Mouse (Mus musculus): ENCODE results near the gene Musk.
"Not testable (repeated sequence)": the region's sequence is repeated elsewhere in the genome, so short reads cannot be mapped to it uniquely, and the experiment has no call there.

Gene Musk

DNA sequence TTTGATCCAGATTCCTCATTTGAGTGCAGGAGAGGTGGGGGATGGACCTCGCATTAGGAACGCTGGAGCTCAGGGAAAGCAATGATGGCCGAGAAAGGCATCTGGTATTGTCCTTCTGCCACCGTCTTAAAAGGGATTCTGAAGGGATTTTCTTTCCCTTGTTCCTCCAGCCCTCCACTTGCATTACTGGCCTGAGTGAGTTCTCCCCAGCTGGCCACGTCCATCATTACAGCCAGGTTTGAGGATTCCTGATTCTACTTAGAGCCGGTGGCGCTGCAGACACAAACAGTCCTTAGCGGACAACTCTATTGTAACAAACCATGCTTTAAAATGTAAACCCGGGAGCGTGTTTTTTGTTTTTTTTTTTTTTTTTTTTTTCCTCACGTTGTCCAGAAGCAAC lies at the start of gene Musk:
Musk (plus strand) TSS at position 274 of the 400 bp plus-strand sequence.
- DNase-seq (ENCODE audit: low spot score): no peak

- no peak for DNase-seq (ENCODE audit: low spot score)
These were observed 45.3 kb upstream of the Musk start for GRCm38 (mm10) chr4:58240416-58240815.

- no peak for DNase-seq (ENCODE audit: low spot score)
These were observed 40.2 kb upstream of the Musk start for GRCm38 (mm10) chr4:58245544-58245943.

DNA sequence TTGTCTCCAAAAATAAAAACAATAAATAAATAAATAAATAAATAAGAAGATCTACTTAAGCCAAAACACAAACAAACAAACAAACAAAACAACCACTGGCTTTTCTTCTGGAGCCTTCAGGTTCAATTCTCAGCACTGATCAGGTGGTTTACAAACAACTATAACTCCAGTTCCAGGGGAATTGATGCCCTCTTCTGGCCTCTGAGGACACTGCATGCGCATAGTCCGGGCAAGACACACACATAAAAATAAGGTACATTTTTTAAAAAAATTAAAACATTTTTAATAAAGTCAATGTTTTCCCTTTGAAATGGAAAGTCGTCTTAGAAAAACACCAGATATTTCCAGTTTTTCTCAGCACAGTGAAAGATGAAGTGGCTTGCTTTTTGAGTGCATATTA lies 33.4 kb upstream of the Musk start:
- DNase-seq (ENCODE audit: low spot score): no peak

GRCm38 (mm10) chr4:58253410-58253809 lies 32.4 kb upstream of the Musk start:
- no peak for DNase-seq (ENCODE audit: low spot score)

- not testable (repeated sequence) for DNase-seq (ENCODE audit: low spot score)
These were observed 25.0 kb upstream of the Musk start for GRCm38 (mm10) chr4:58260767-58261166.

DNA sequence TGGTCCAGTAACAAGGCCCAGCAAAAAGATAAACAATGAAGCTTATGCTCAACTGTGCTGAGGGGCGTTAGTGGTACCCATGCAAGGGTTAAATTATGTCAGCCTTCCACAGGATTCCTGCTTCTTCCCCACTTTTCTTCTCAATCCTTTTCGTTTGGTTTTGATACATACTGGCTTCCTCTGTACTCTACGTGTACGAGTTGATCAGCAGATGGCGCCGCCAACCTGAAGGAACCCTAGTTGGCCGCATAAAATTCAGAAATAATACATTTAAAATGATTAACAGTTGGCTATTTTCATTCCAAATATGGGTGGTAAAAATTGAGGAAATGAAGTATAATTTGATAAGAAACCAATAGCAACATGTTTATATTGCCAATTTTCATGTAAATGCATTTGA lies 19.5 kb upstream of the Musk start:
- no peak for DNase-seq (ENCODE audit: low spot score)

DNA sequence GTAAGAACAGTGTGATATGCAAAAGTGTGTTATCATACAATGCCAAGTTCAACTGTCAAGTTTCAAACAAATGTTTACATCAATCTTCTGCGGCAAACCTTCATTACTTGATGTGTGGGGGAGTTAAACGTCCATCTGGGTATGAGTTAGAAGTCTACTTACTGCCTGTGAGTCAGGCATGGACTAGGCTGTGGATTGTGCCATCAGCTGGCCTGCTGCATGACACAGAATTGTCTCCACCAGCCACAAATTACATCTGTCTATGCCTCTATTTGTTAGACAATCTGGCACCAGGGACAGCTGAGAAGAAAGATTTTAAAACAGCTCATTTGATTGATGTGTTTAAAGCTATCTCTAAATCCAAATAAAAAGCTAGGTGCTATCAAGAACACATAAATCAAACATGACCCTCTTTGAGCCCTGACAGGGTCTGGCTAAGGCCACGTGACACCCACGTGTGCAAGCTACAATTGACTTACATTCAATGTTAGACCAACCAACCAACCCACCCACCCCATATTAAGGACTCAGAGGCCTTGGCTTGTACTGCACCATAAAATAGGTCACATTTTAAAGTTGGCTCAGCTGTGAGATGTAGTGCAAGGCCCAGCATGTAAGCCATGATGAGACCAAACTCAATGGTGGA lies 16.7 kb upstream of the Musk start:
- DNase-seq (ENCODE audit: low spot score): no peak

DNA sequence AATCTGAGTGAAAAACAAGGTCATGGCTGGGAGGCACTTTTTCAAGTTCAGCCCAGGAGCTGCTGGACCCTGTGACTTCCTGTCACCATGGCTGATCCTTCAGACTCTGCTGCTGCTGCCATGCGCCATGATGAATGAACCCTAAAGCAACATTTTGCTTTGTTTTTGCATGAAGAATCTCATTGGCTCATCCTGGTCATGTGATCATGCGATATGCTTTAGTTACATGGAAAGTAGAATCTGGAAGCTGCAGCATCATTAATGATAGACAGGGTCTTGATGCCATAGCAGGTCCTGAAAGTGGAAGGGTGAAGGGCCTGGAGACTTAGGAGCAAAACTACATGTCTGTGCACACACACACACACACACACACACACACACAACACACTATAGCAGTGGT lies 15.8 kb upstream of the Musk start:
- DNase-seq (ENCODE audit: low spot score): no peak

DNA sequence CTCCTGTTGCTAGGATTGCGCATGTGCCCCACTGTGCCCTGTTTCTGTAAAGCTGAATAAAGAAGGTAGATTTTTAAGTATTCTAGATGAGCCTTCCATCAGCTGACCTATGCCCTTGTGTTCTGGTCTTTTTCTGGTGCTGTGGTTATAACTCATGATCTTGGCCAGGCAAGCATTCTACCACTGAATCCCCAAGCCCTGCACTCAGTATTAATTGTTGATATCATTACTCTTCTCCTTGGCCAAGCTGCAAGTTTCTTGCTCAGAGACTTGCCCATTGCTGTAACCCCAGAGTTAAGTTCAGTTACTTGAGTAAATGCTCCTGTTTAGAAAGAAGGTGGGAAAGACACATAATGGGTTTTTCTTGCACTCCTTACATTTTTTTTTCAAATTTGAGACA lies 14.8 kb upstream of the Musk start:
- no peak for DNase-seq (ENCODE audit: low spot score)

GRCm38 (mm10) chr4:58271504-58272162 lies 14.1 kb upstream of the Musk start:
- no peak for DNase-seq (ENCODE audit: low spot score)

DNA sequence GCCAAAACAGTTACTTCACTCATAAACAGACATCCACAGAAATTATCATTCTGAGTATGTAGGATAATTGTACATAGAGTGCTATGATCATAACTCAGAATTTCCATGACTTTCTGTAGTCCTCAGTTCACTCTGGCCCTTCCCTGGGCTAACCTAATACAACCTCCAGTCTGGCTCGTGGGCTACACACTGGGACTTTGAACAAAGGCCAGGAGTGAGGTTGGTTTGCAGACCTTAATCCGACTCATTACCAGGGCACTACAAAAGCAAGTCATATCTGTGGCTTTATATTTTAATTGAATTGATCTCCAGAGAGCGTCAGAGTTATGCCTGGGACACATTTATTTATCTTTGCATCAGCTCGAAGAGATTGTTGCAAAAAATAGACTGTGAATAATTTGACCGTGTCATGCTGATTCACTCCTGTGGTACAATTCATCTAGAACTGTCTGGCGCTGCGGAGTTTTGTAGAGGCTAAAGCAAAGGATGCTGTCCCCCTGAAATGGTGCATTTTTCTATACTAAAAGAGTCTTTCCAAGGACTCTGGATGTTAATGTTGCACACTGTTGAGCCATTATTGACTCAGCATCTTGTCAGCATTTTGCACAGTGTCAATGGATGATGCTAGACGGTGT lies 10.4 kb upstream of the Musk start:
- no peak for DNase-seq (ENCODE audit: low spot score)

DNA sequence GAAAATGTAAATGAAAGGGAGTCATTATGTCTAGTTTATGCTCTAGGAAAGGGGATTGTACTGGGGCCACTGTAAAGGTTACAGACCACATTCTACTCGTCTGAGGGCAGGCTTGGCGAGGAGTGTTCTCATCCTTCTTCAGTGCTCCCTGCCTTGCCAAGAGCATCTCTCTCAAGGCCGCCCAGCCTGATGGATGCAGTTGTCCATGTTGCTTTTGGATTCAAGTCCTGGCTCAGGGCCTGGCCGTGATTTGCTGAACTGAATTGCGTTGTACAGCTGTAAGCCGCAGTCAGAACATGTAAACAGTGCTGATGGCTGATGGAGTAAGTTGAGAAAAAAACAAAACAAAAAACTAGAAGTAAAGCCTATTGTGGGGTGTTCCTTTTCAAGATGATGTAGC lies 7.4 kb upstream of the Musk start:
- DNase-seq (ENCODE audit: low spot score): peak; percentile 49

GRCm38 (mm10) chr4:58280121-58280520 lies 5.6 kb upstream of the Musk start:
- DNase-seq (ENCODE audit: low spot score): no peak

DNA sequence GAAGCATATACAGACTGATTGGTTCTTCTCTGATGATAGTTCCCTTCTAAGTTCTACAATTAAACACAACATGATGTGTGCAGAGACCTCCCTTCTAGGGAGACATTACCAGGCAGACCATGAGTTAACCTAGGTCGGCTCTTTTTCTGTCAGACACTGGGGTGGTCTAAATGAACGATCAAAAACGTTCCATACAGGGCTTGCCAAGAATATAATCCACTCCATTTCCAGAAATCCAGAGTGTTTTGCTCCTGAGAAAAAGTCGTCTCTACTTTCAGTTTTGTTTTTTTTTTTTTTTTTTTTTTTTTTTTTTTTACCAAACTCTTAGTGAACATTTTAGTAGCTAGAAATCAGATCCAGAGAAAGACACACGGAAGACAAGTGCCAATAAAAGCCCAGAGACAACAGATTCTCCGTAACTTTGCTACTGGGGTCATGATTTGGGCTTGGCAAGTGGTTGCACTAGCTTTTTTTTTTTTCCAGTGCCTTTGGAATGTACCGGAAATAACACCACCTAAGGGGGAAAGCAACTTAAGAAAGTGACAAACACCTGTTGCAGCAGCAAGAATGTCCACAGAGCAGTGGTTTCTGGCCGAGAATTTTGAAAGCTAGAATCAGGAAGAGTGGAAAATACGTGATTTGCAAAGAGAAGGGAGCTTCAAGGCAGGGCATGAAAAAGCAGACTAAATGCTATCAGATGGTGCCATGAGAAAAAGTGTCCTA lies 769 bp downstream of the Musk start:
- DNase-seq (ENCODE audit: low spot score): no peak

GRCm38 (mm10) chr4:58288753-58289152 lies 3.0 kb downstream of the Musk start:
- no peak for DNase-seq (ENCODE audit: low spot score)

GRCm38 (mm10) chr4:58291828-58292227 lies 6.1 kb downstream of the Musk start:
- DNase-seq (ENCODE audit: low spot score): no peak

GRCm38 (mm10) chr4:58293099-58293498 lies 7.3 kb downstream of the Musk start:
- DNase-seq (ENCODE audit: low spot score): no peak

GRCm38 (mm10) chr4:58303862-58304261 lies 18.1 kb downstream of the Musk start:
- no peak for DNase-seq (ENCODE audit: low spot score)

DNA sequence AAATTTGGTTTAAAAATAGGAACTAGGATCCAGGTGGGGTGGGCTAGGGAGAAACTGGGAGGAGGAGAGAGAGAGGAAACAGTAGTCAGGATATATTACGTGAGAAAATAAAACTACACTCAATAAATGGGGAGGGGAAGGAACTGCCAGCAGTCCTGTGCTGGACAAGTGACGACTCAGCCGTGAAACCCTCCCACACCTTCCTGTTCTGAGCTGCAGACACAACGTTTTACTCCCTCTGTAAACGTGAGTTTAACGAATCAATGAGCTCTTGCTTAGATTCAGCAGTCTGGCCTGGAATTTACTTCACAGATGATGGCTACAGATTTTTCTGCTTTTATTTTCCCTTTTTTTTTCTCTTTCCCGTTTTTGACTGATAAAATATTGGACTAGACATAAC lies 18.8 kb downstream of the Musk start:
- no peak for DNase-seq (ENCODE audit: low spot score)

GRCm38 (mm10) chr4:58307421-58307820 lies 21.7 kb downstream of the Musk start:
- DNase-seq (ENCODE audit: low spot score): no peak

- DNase-seq (ENCODE audit: low spot score): no peak
These were observed 27.6 kb downstream of the Musk start for GRCm38 (mm10) chr4:58313344-58313743.
